Mouse (Mus musculus): ENCODE measurements around the gene Pdpk1. TPM values are rescaled to one million over a fixed set of nuclear protein-coding genes. Genes with fewer than 3 reads are reported as not detected.

The Pdpk1 gene
- polyA plus RNA-seq, 1 experiment from 2014 or later = 28.7 TPM

DNA sequence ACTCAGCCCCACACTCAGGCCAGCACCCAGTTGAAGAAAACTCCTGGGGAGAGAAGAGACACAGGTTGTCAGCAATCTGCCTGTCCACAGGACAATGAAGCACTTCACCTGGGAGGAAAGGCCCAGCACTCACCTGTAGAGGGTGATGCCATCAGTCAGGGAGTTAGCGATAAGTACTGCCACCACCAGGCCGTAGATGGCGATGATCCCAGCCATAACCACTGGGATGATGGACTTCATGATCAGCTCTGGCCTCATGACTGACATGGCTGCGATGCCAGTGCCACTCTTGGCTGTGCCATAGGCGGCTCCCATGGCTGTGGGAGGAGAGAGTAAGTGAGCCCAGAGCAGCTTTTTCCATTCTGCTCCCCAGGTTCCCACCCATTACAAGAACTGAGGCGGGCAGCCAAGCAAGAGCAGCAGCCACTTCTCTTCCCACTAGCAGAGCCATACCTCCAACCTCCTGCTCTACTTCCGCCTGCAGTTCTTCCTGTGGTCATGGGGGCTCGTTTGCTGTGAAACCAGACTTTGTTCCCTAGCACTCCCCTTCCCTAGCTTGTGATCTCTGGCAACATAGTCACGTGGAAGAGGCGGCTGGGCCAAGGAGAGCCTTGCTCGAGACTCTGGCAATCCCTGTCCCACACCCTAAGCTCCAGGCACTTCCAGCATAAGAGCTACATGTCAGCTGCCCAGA lies 14.0 kb upstream of the Pdpk1 start:
- H3K36me3 ChIP-seq (ENCODE audit: insufficient read depth, low read length) = peaks cover 4% of the 10 kb centered on the region; the same call in 1 of the 2 replicates
- no peaks in the 10 kb centered on the region for H3K9me3 ChIP-seq (replicated peaks; ENCODE audit: low read length)
- H3K4me3 ChIP-seq (replicated peaks; ENCODE audit: low read depth, low read length) = no peak overlapping the region
- no peak overlapping the region for H3K9ac ChIP-seq (ENCODE audit: low read depth, low read length)
- no peak for ATAC-seq (replicated peaks; ENCODE audit: low FRiP score, low read depth)
- no peak for DNase-seq (ENCODE audit: low spot score)
- peaks cover 6% of the 10 kb centered on the region for H3K4me1 ChIP-seq (replicated peaks; ENCODE audit: insufficient read depth, low read length)
- 0 out of 2 replicates have a peak overlapping the region, but pooled peaks have one; percentile 40 for H3K27ac ChIP-seq
- no peaks in the 10 kb centered on the region for H3K27me3 ChIP-seq (ENCODE audit: insufficient read depth, low read length)
- WGBS = 80% methylated on average over 11 of the region's 11 CpGs
- TF ChIP-seq CTCF (IDR thresholded peaks at IDR 0.05; ENCODE audit: low read depth) = peak; percentile 11; the same call in 1 of the 2 replicates
- no peak overlapping the region for H3K4me2 ChIP-seq (ENCODE audit: low read length)

DNA sequence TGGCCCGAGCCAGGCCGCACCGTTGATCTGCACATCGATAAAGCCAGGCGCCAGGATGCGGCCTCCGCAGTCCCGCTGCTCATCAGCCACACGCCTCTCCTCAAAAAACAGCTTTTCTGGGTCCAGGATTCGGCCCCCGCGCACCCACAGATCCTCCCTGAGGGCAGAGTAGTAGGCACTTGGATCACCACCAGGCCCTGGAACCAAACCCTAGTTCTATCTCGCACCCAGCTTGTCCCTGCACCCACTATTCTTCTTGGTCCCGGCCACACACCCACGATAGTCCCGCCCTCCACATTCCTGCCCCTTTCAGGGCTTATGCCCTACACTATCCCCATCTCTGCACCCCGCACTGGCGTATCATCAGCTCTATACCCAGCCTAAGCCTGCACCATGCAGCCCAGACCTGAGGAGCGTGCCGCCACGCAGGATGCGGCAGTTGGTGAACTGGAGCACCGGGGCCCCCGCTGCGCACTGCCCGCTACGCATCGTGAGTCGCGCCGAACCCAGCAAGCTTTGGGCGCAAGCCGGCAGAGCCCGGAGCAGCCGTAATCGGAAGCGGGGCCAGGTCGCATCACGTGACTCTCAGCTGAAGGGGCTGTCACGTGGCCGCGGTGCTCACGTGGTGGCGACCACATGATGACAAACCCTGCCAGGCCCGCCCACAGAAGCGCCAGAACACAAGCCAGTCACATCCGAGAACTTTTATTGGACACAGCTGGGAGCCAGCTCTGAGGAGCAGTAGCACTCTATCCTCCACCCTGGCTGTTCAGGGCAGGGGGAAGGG lies 12.6 kb upstream of the Pdpk1 start, which contains the start of gene Amdhd2:
TSS of gene Amdhd2 (minus strand) at position 591 of the 787 bp plus-strand sequence.
- Histone ChIP-seq H3K4me3 (replicated peaks; ENCODE audit: low read depth, low read length) (peak within 1 kb of the TSS; percentile 60), H3K36me3 (ENCODE audit: insufficient read depth, low read length) (peaks cover 4% of the 10 kb centered on the region; the same call in 1 of the 2 replicates), H3K4me1 (replicated peaks; ENCODE audit: insufficient read depth, low read length) (peaks cover 6% of the 10 kb centered on the region), H3K4me2 (ENCODE audit: low read length) (peak within 1 kb of the TSS; percentile 93), H3K27me3 (ENCODE audit: insufficient read depth, low read length) (no peaks in the 10 kb centered on the region), H3K27ac (peak within 1 kb of the TSS; percentile 81), H3K9me3 (replicated peaks; ENCODE audit: low read length) (no peaks in the 10 kb centered on the region), H3K9ac (ENCODE audit: low read depth, low read length) (peak within 1 kb of the TSS; percentile 64)
- TF ChIP-seq CTCF (IDR thresholded peaks at IDR 0.05; ENCODE audit: low read depth) = no peak
- ATAC-seq (replicated peaks; ENCODE audit: low FRiP score, low read depth) = peak; percentile 89
- WGBS = under 1% methylated on average over 47 of the region's 47 CpGs
- DNase-seq (ENCODE audit: low spot score) = peak; percentile 97

DNA sequence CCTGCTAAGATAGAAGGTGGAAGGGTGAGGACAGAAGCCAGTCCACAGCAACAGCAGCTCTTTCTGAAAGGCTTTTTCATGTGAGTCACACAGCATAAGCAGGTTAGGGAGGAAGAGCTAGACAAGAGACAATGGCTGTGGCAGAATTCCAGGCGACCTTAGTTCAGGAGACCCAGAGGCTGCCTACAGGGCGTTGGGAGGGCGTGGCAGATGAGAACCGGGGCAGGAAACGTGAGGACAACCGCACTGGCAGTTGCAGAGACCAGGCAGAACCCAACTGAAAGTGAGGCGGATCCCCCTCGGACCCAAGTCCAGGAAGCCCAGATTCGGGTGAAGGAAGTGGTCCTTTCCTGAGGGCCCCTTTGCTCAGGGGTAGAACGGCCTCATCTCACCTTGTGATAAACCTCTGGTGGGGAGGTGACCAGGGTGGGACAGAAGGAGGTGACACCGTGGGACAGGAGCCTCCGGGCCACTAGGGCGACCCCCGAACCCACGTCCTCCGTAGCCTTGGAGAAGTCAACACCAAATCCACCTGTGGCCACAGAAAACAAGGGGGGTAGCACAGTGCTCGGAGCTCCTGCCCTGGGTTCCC lies 12.0 kb upstream of the Pdpk1 start:
- Histone ChIP-seq H3K9ac (ENCODE audit: low read depth, low read length) (peak overlapping the region; percentile 64), H3K4me1 (replicated peaks; ENCODE audit: insufficient read depth, low read length) (no peaks in the 10 kb centered on the region; the same call in 1 of the 2 replicates), H3K4me3 (replicated peaks; ENCODE audit: low read depth, low read length) (peak overlapping the region; percentile 60), H3K4me2 (ENCODE audit: low read length) (peak overlapping the region; percentile 93), H3K27ac (peak overlapping the region; percentile 81), H3K36me3 (ENCODE audit: insufficient read depth, low read length) (peaks cover 4% of the 10 kb centered on the region; the same call in 1 of the 2 replicates), H3K27me3 (ENCODE audit: insufficient read depth, low read length) (no peaks in the 10 kb centered on the region), H3K9me3 (replicated peaks; ENCODE audit: low read length) (no peaks in the 10 kb centered on the region)
- ATAC-seq (replicated peaks; ENCODE audit: low FRiP score, low read depth) (peak; percentile 17; the same call in 1 of the 2 replicates), DNase-seq (ENCODE audit: low spot score) (peak; percentile 39)
- TF ChIP-seq CTCF (IDR thresholded peaks at IDR 0.05; ENCODE audit: low read depth) = no peak
- 17% methylated on average over 16 of the region's 17 CpGs for WGBS

DNA sequence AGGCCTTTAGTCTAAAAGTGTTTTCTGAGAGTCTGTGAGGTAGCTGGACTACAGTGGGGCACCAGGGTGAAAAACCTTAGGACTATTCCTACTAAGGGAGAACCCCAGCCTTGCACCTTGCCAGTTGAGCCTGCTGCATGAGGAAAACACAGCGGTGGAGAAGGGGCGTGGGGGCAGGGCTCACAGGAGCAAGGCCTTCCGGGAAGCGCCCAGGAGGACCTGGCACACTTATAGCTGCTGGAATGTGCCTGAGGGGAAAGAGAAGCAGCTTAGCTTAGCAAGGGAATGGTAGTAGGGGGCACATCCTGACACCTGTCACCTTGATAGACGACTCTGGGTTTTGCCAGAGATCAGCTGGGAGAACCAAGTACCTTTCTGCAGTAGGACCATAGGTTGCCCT lies 10.7 kb upstream of the Pdpk1 start:
- no peak for TF ChIP-seq CTCF (IDR thresholded peaks at IDR 0.05; ENCODE audit: low read depth)
- WGBS = 79% methylated on average over 5 of the region's 5 CpGs

DNA sequence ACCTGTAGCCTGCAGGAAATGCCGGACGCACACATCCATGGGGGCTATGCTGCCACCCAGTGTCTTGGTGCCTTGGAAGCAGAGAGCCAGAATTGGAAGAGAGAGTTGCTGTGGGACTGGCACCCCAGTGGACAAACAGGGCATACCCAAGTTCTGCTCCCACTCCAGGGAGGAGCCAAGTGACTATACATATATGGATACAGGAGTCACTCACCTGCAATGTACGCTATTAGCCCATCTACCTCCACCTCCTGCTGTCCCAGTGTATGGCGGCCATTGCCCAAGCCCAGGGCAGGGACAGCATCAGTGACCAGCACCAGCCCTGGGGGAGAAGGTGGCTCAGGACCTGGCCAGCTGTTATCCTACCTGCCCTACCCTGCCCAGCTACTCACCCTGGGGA lies 6.8 kb upstream of the Pdpk1 start:
- 96% methylated on average over 4 of the region's 4 CpGs for WGBS
- no peak overlapping the region for H3K4me3 ChIP-seq (replicated peaks; ENCODE audit: low read depth, low read length)
- no peak overlapping the region for H3K27ac ChIP-seq
- no peak for TF ChIP-seq CTCF (IDR thresholded peaks at IDR 0.05; ENCODE audit: low read depth)
- H3K9ac ChIP-seq (ENCODE audit: low read depth, low read length) = no peak overlapping the region
- no peaks in the 10 kb centered on the region; the same call in 1 of the 2 replicates for H3K4me1 ChIP-seq (replicated peaks; ENCODE audit: insufficient read depth, low read length)
- 0 out of 2 replicates have a peak, but pooled peaks cover 3% of the 10 kb centered on the region for H3K36me3 ChIP-seq (ENCODE audit: insufficient read depth, low read length)
- ATAC-seq (replicated peaks; ENCODE audit: low FRiP score, low read depth) = no peak
- no peak for DNase-seq (ENCODE audit: low spot score)
- no peaks in the 10 kb centered on the region for H3K27me3 ChIP-seq (ENCODE audit: insufficient read depth, low read length)
- no peaks in the 10 kb centered on the region for H3K9me3 ChIP-seq (replicated peaks; ENCODE audit: low read length)
- no peak overlapping the region for H3K4me2 ChIP-seq (ENCODE audit: low read length)

More for the DNA sequence above, 10.7 kb upstream of the Pdpk1 start:
- Histone ChIP-seq H3K9me3 (replicated peaks; ENCODE audit: low read length) (no peaks in the 10 kb centered on the region), H3K4me2 (ENCODE audit: low read length) (no peak overlapping the region), H3K4me3 (replicated peaks; ENCODE audit: low read depth, low read length) (no peak overlapping the region), H3K4me1 (replicated peaks; ENCODE audit: insufficient read depth, low read length) (no peaks in the 10 kb centered on the region; the same call in 1 of the 2 replicates), H3K9ac (ENCODE audit: low read depth, low read length) (no peak overlapping the region), H3K27ac (no peak overlapping the region), H3K27me3 (ENCODE audit: insufficient read depth, low read length) (no peaks in the 10 kb centered on the region), H3K36me3 (ENCODE audit: insufficient read depth, low read length) (no peaks in the 10 kb centered on the region)
- no peak for DNase-seq (ENCODE audit: low spot score)
- ATAC-seq (replicated peaks; ENCODE audit: low FRiP score, low read depth) = no peak

DNA sequence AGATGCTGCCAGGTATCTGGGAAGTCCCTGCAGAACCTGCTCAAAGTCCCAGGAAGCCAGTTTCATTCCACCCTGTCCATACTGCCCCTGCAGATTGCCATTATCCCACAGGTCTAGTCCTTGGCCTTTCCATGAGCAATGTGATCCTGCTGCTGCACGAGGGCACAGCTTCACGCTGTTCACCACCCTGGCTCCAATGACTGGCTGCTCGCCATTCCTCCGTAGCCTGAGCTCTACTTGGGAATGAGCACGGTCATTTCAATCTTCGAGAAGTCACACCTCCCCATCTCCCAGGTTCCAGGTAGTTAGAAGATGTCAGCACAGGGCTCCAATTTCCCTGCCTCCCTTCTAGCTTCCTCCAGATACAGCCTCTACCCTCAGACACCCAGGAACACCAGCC lies 6.4 kb upstream of the Pdpk1 start:
- Histone ChIP-seq H3K4me3 (replicated peaks; ENCODE audit: low read depth, low read length) (no peak overlapping the region), H3K4me2 (ENCODE audit: low read length) (no peak overlapping the region), H3K9me3 (replicated peaks; ENCODE audit: low read length) (no peaks in the 10 kb centered on the region), H3K27ac (no peak overlapping the region), H3K4me1 (replicated peaks; ENCODE audit: insufficient read depth, low read length) (no peaks in the 10 kb centered on the region), H3K36me3 (ENCODE audit: insufficient read depth, low read length) (0 out of 2 replicates have a peak, but pooled peaks cover 3% of the 10 kb centered on the region), H3K9ac (ENCODE audit: low read depth, low read length) (no peak overlapping the region), H3K27me3 (ENCODE audit: insufficient read depth, low read length) (no peaks in the 10 kb centered on the region)
- 87% methylated on average over 6 of the region's 6 CpGs for whole genome bisulfite sequencing
- no peak for TF ChIP-seq CTCF (IDR thresholded peaks at IDR 0.05; ENCODE audit: low read depth)
- DNase-seq (ENCODE audit: low spot score) (no peak), ATAC-seq (replicated peaks; ENCODE audit: low FRiP score, low read depth) (no peak)
